Mouse (Mus musculus): Measurements from ENCODE around the gene Nudt8. TPM values are rescaled to one million over a fixed set of nuclear protein-coding genes. Genes with fewer than 3 reads are reported as not detected.

Gene Nudt8
- polyA plus RNA-seq, 1 experiment: 8.4 TPM

- DNase-seq: no peak
- no peaks in the 10 kb centered on the region for H3K27me3 ChIP-seq (ENCODE audit: control insufficient read depth, insufficient read depth, low read length)
- H3K27ac ChIP-seq (ENCODE audit: insufficient read depth, low read length): no peak overlapping the region
- 76% methylated on average over 9 of the region's 9 CpGs for WGBS
- peaks cover 9% of the 10 kb centered on the region; the same call in 1 of the 2 replicates for H3K4me1 ChIP-seq (ENCODE audit: control insufficient read depth, insufficient read depth, low read length)
- TF ChIP-seq CTCF (IDR thresholded peaks at IDR 0.05; ENCODE audit: borderline replicate concordance, insufficient read depth, low read depth, low read length) (no peak), POLR2A (IDR thresholded peaks at IDR 0.05; ENCODE audit: borderline replicate concordance, insufficient read depth, low read length) (no peak)
- H3K4me3 ChIP-seq (replicated peaks; ENCODE audit: insufficient read depth, low read depth, low read length): no peak overlapping the region
These were observed 4.7 kb downstream of the Nudt8 start for GRCm38 (mm10) chr19:4005091-4005490.

- no peak for DNase-seq
- no peaks in the 10 kb centered on the region for H3K27me3 ChIP-seq (ENCODE audit: control insufficient read depth, insufficient read depth, low read length)
- 93% methylated on average over 8 of the region's 8 CpGs for WGBS
- TF ChIP-seq CTCF (IDR thresholded peaks at IDR 0.05; ENCODE audit: borderline replicate concordance, insufficient read depth, low read depth, low read length) (no peak), POLR2A (IDR thresholded peaks at IDR 0.05; ENCODE audit: borderline replicate concordance, insufficient read depth, low read length) (no peak)
- H3K4me1 ChIP-seq (ENCODE audit: control insufficient read depth, insufficient read depth, low read length): peaks cover 8% of the 10 kb centered on the region; the same call in 1 of the 2 replicates
- H3K27ac ChIP-seq (ENCODE audit: insufficient read depth, low read length): no peak overlapping the region
- no peak overlapping the region for H3K4me3 ChIP-seq (replicated peaks; ENCODE audit: insufficient read depth, low read depth, low read length)
These were observed 5.6 kb downstream of the Nudt8 start for GRCm38 (mm10) chr19:4005971-4006370.

- Histone ChIP-seq H3K27ac (ENCODE audit: insufficient read depth, low read length) (no peak overlapping the region), H3K27me3 (ENCODE audit: control insufficient read depth, insufficient read depth, low read length) (no peaks in the 10 kb centered on the region), H3K4me1 (ENCODE audit: control insufficient read depth, insufficient read depth, low read length) (peaks cover 8% of the 10 kb centered on the region; the same call in 1 of the 2 replicates), H3K4me3 (replicated peaks; ENCODE audit: insufficient read depth, low read depth, low read length) (no peak overlapping the region)
- WGBS: 93% methylated on average over 5 of the region's 5 CpGs
- DNase-seq: no peak
- TF ChIP-seq CTCF (IDR thresholded peaks at IDR 0.05; ENCODE audit: borderline replicate concordance, insufficient read depth, low read depth, low read length): no peak
- TF ChIP-seq POLR2A (IDR thresholded peaks at IDR 0.05; ENCODE audit: borderline replicate concordance, insufficient read depth, low read length): no peak
These were observed 10.7 kb downstream of the Nudt8 start for GRCm38 (mm10) chr19:4011086-4011485.

- H3K4me1 ChIP-seq (ENCODE audit: control insufficient read depth, insufficient read depth, low read length): peaks cover 8% of the 10 kb centered on the region; the same call in 1 of the 2 replicates
- under 1% methylated on average over 45 of the region's 45 CpGs for WGBS
- peak within 1 kb of the TSS; percentile 74 for H3K4me3 ChIP-seq (replicated peaks; ENCODE audit: insufficient read depth, low read depth, low read length)
- DNase-seq: peak; percentile 97 to 99
- peak; percentile 83 for TF ChIP-seq CTCF (IDR thresholded peaks at IDR 0.05; ENCODE audit: borderline replicate concordance, insufficient read depth, low read depth, low read length)
- TF ChIP-seq POLR2A (IDR thresholded peaks at IDR 0.05; ENCODE audit: borderline replicate concordance, insufficient read depth, low read length): peak; percentile 95
- peak within 1 kb of the TSS; percentile 67 for H3K27ac ChIP-seq (ENCODE audit: insufficient read depth, low read length)
- H3K27me3 ChIP-seq (ENCODE audit: control insufficient read depth, insufficient read depth, low read length): no peaks in the 10 kb centered on the region
These were observed 12.1 kb downstream of the Nudt8 start, which contains the start of gene Ndufv1 for GRCm38 (mm10) chr19:4012432-4013022. Gene Ndufv1, minus strand, starts transcription at chr19:4012806.

- TF ChIP-seq POLR2A (IDR thresholded peaks at IDR 0.05; ENCODE audit: borderline replicate concordance, insufficient read depth, low read length) (no peak), CTCF (IDR thresholded peaks at IDR 0.05; ENCODE audit: borderline replicate concordance, insufficient read depth, low read depth, low read length) (no peak)
- peaks cover 8% of the 10 kb centered on the region; the same call in 1 of the 2 replicates for H3K4me1 ChIP-seq (ENCODE audit: control insufficient read depth, insufficient read depth, low read length)
- H3K27ac ChIP-seq (ENCODE audit: insufficient read depth, low read length): no peak overlapping the region
- H3K27me3 ChIP-seq (ENCODE audit: control insufficient read depth, insufficient read depth, low read length): no peaks in the 10 kb centered on the region
- 22% methylated on average over 9 of the region's 9 CpGs for WGBS
- DNase-seq: no peak
- no peak overlapping the region for H3K4me3 ChIP-seq (replicated peaks; ENCODE audit: insufficient read depth, low read depth, low read length)
These were observed 12.7 kb downstream of the Nudt8 start for GRCm38 (mm10) chr19:4013066-4013465.

- Histone ChIP-seq H3K27me3 (ENCODE audit: control insufficient read depth, insufficient read depth, low read length) (no peaks in the 10 kb centered on the region), H3K4me3 (replicated peaks; ENCODE audit: insufficient read depth, low read depth, low read length) (no peak overlapping the region), H3K4me1 (ENCODE audit: control insufficient read depth, insufficient read depth, low read length) (peaks cover 19% of the 10 kb centered on the region), H3K27ac (ENCODE audit: insufficient read depth, low read length) (no peak overlapping the region)
- DNase-seq: no peak
- TF ChIP-seq POLR2A (IDR thresholded peaks at IDR 0.05; ENCODE audit: borderline replicate concordance, insufficient read depth, low read length) (no peak), CTCF (IDR thresholded peaks at IDR 0.05; ENCODE audit: borderline replicate concordance, insufficient read depth, low read depth, low read length) (no peak)
These were observed 14.4 kb downstream of the Nudt8 start for GRCm38 (mm10) chr19:4014802-4015201.

GRCm38 (mm10) chr19:4015635-4016034 lies 15.3 kb downstream of the Nudt8 start:
- H3K4me3 ChIP-seq (replicated peaks; ENCODE audit: insufficient read depth, low read depth, low read length): no peak overlapping the region
- no peak for TF ChIP-seq POLR2A (IDR thresholded peaks at IDR 0.05; ENCODE audit: borderline replicate concordance, insufficient read depth, low read length)
- no peak for TF ChIP-seq CTCF (IDR thresholded peaks at IDR 0.05; ENCODE audit: borderline replicate concordance, insufficient read depth, low read depth, low read length)
- no peak for DNase-seq
- peaks cover 19% of the 10 kb centered on the region for H3K4me1 ChIP-seq (ENCODE audit: control insufficient read depth, insufficient read depth, low read length)
- H3K27me3 ChIP-seq (ENCODE audit: control insufficient read depth, insufficient read depth, low read length): no peaks in the 10 kb centered on the region
- 75% methylated on average over 5 of the region's 5 CpGs for WGBS
- no peak overlapping the region for H3K27ac ChIP-seq (ENCODE audit: insufficient read depth, low read length)

GRCm38 (mm10) chr19:4017921-4018587 lies 17.7 kb downstream of the Nudt8 start:
- DNase-seq: no peak
- Histone ChIP-seq H3K4me3 (replicated peaks; ENCODE audit: insufficient read depth, low read depth, low read length) (no peak overlapping the region), H3K4me1 (ENCODE audit: control insufficient read depth, insufficient read depth, low read length) (peaks cover 11% of the 10 kb centered on the region), H3K27me3 (ENCODE audit: control insufficient read depth, insufficient read depth, low read length) (no peaks in the 10 kb centered on the region), H3K27ac (ENCODE audit: insufficient read depth, low read length) (peak overlapping the region; percentile 61; the same call in 1 of the 2 replicates)
- TF ChIP-seq POLR2A (IDR thresholded peaks at IDR 0.05; ENCODE audit: borderline replicate concordance, insufficient read depth, low read length) (no peak), CTCF (IDR thresholded peaks at IDR 0.05; ENCODE audit: borderline replicate concordance, insufficient read depth, low read depth, low read length) (no peak)
- 75% methylated on average over 10 of the region's 10 CpGs for WGBS
